Mouse (Mus musculus): ENCODE measurements around the gene Siglecf.
A peak's percentile ranks its signal among the peaks of the same experiment; 100 is the strongest.
"Not testable (repeated sequence)": the region's sequence is repeated elsewhere in the genome, so short reads cannot be mapped to it uniquely, and the experiment has no call there.

Siglecf gene

GRCm38 (mm10) chr7:43351154-43351553 lies at the start of gene Siglecf:
Siglecf (plus strand) TSS chr7:43351341.
- DNase-seq = no peak

- no peak for DNase-seq
Observed at GRCm38 (mm10) chr7:43305235-43305634, 45.9 kb upstream of the Siglecf start.

- DNase-seq = no peak
Observed at GRCm38 (mm10) chr7:43309069-43309468, 42.1 kb upstream of the Siglecf start.

- DNase-seq = no peak
Observed at GRCm38 (mm10) chr7:43311632-43312031, 39.5 kb upstream of the Siglecf start.

- no peak for DNase-seq
Observed at GRCm38 (mm10) chr7:43312386-43313012, 38.6 kb upstream of the Siglecf start.

GRCm38 (mm10) chr7:43313013-43313428 lies 38.1 kb upstream of the Siglecf start, which contains the start of gene Zfp715:
Zfp715 (minus strand) TSS chr7:43313294.
- DNase-seq = peak; percentile 83

GRCm38 (mm10) chr7:43326223-43326780 lies 24.8 kb upstream of the Siglecf start:
- no peak for DNase-seq

- no peak for DNase-seq
Observed at GRCm38 (mm10) chr7:43328101-43328500, 23.0 kb upstream of the Siglecf start.

GRCm38 (mm10) chr7:43333203-43333602 lies 17.9 kb upstream of the Siglecf start:
- no peak for DNase-seq

GRCm38 (mm10) chr7:43333899-43334298 lies 17.2 kb upstream of the Siglecf start:
- no peak for DNase-seq

GRCm38 (mm10) chr7:43340771-43341170 lies 10.4 kb upstream of the Siglecf start:
- no peak for DNase-seq

- no peak for DNase-seq
Observed at GRCm38 (mm10) chr7:43343191-43343590, 8.0 kb upstream of the Siglecf start.

- no peak for DNase-seq
Observed at GRCm38 (mm10) chr7:43344020-43344419, 7.1 kb upstream of the Siglecf start.

GRCm38 (mm10) chr7:43344491-43344890 lies 6.7 kb upstream of the Siglecf start:
- DNase-seq = no peak

- DNase-seq = no peak
Observed at GRCm38 (mm10) chr7:43346148-43346547, 5.0 kb upstream of the Siglecf start.

GRCm38 (mm10) chr7:43346571-43346970 lies 4.6 kb upstream of the Siglecf start:
- DNase-seq = no peak

GRCm38 (mm10) chr7:43349623-43350022 lies 1.5 kb upstream of the Siglecf start:
- DNase-seq = not testable (repeated sequence)

GRCm38 (mm10) chr7:43353118-43353517 lies 2.0 kb downstream of the Siglecf start:
- no peak for DNase-seq

GRCm38 (mm10) chr7:43353758-43354157 lies 2.6 kb downstream of the Siglecf start:
- no peak for DNase-seq

- DNase-seq = no peak
Observed at GRCm38 (mm10) chr7:43354893-43355835, 4.0 kb downstream of the Siglecf start.

GRCm38 (mm10) chr7:43358556-43358955 lies 7.4 kb downstream of the Siglecf start:
- DNase-seq = no peak

GRCm38 (mm10) chr7:43361442-43361841 lies 10.3 kb downstream of the Siglecf start:
- no peak for DNase-seq

GRCm38 (mm10) chr7:43362021-43362420 lies 10.9 kb downstream of the Siglecf start:
- no peak for DNase-seq

GRCm38 (mm10) chr7:43378226-43378625 lies 27.1 kb downstream of the Siglecf start:
- no peak for DNase-seq
